Mouse (Mus musculus): Measurements from ENCODE around the gene Shisa9.

Gene Shisa9

GRCm38 (mm10) chr16:12309826-12310225, 325.9 kb downstream of the Shisa9 start:
- no peak for DNase-seq (ENCODE audit: low read depth, low spot score)

GRCm38 (mm10) chr16:12315627-12316026, 331.7 kb downstream of the Shisa9 start:
- DNase-seq (ENCODE audit: low read depth, low spot score), result no peak

All from R1 (cell line).